Mouse (Mus musculus) myocyte (in vitro differentiated cells): ENCODE data around the gene Arhgef38. TPM values are rescaled to one million over a fixed set of nuclear protein-coding genes. Genes with fewer than 3 reads are reported as not detected.

Experiments used
- H3K27me3 ChIP-seq: one replicate; pipeline ENCODE4 v1.6.1; 2011; ENCODE audit not compliant: control insufficient read depth, insufficient read depth, insufficient read length
- H3K36me3 ChIP-seq: one replicate; pipeline ENCODE4 v1.6.1; 2011; ENCODE audit not compliant: control insufficient read depth, insufficient read depth
- H3K4me2 ChIP-seq: one replicate; pipeline ENCODE4 v1.6.1; 2011; ENCODE audit warnings: low read depth, control low read depth
- H3K4me3 ChIP-seq: one replicate; pipeline ENCODE4 v1.5.1; 2011; ENCODE audit warnings: mild to moderate bottlenecking, control low read depth, moderate library complexity
- H3K79me2 ChIP-seq: one replicate; pipeline ENCODE4 v1.6.1; 2011; ENCODE audit not compliant: control insufficient read depth, insufficient read depth
- H3ac ChIP-seq: one replicate; pipeline ENCODE4 v1.6.1; 2011; ENCODE audit not compliant: control insufficient read depth, insufficient read length
- CEBPB ChIP-seq: IDR thresholded peaks from 2 replicates; pipeline ENCODE4 v1.6.1; 2011; ENCODE audit warnings: mild to moderate bottlenecking, moderate library complexity; ENCODE audit not compliant: poor library complexity, insufficient read depth, severe bottlenecking
- E2F4 ChIP-seq: IDR thresholded peaks from one replicate; pipeline ENCODE4 v1.6.1; 2011; ENCODE audit warnings: mild to moderate bottlenecking, control low read depth, moderate library complexity; ENCODE audit not compliant: insufficient read depth
- MAX ChIP-seq: IDR thresholded peaks from one replicate; pipeline ENCODE4 v1.6.1; 2011; ENCODE audit warnings: low read depth, mild to moderate bottlenecking, control low read depth
- MYOD1 ChIP-seq, 3 experiments: IDR thresholded peaks; one replicate each; pipeline ENCODE4 v1.6.1; 2011; ENCODE audit warnings: control low read depth in 2 of 3, low read depth in 2 of 3, mild to moderate bottlenecking in 2 of 3, moderate library complexity in 1 of 3; ENCODE audit not compliant: insufficient read length in 2 of 3, control insufficient read depth in 1 of 3
- MYOG ChIP-seq, 3 experiments: IDR thresholded peaks; one replicate each; pipeline ENCODE4 v1.6.1; 2011; ENCODE audit warnings: control low read depth in 2 of 3, low read depth in 2 of 3, mild to moderate bottlenecking in 2 of 3; ENCODE audit not compliant: insufficient read length in 2 of 3, control insufficient read depth in 1 of 3, insufficient read depth in 1 of 3
- POLR2A ChIP-seq: IDR thresholded peaks from one replicate; pipeline ENCODE4 v1.6.1; 2011; ENCODE audit warnings: low read depth, mild to moderate bottlenecking, control low read depth, moderate library complexity; ENCODE audit not compliant: insufficient read length
- POLR2AphosphoS2 ChIP-seq: IDR thresholded peaks from one replicate; pipeline ENCODE4 v1.6.1; 2011; ENCODE audit warnings: low read depth, control low read depth; ENCODE audit not compliant: insufficient read length
- REST ChIP-seq: IDR thresholded peaks from one replicate; pipeline ENCODE4 v1.6.1; 2011; ENCODE audit warnings: mild to moderate bottlenecking, control low read depth, moderate library complexity; ENCODE audit not compliant: insufficient read depth, insufficient read length
- SRF ChIP-seq: IDR thresholded peaks from one replicate; pipeline ENCODE4 v1.6.1; 2011; ENCODE audit warnings: low read depth; ENCODE audit not compliant: control insufficient read depth, insufficient read length
- TCF12 ChIP-seq: IDR thresholded peaks from one replicate; pipeline ENCODE4 v1.6.1; 2011; ENCODE audit warnings: mild to moderate bottlenecking, control low read depth; ENCODE audit not compliant: poor library complexity, insufficient read depth, severe bottlenecking
- TCF3 ChIP-seq: IDR thresholded peaks from one replicate; pipeline ENCODE4 v1.6.1; 2011; ENCODE audit warnings: low read depth, control low read depth; ENCODE audit not compliant: insufficient read length
- USF1 ChIP-seq: IDR thresholded peaks from one replicate; pipeline ENCODE4 v1.6.1; 2011; ENCODE audit warnings: low read depth, mild to moderate bottlenecking, control low read depth, moderate library complexity
- polyA plus RNA-seq: library from polyadenylated mRNA; unstranded; fragments of >200 nt; fragmentation: generic; extraction: Trizol; gene quantifications from one replicate; pipeline ENCODE4 v1.2.1, GENCODE M21; 2012; ENCODE audit warnings: missing spikeins

Gene Arhgef38
- polyA plus RNA-seq, 1 experiment = not detected

- TF ChIP-seq REST (no peak), E2F4 (no peak), MAX (no peak), TCF3 (no peak), POLR2AphosphoS2 (no peak), MYOD1 (IDR thresholded peaks at IDR 0.05; ENCODE audit: control insufficient read depth in 1 of 3, insufficient read length in 2 of 3, low read depth in 2 of 3) (no peak), TCF12 (no peak), MYOG (IDR thresholded peaks at IDR 0.05; ENCODE audit: control insufficient read depth in 1 of 3, insufficient read depth in 1 of 3, insufficient read length in 2 of 3, low read depth in 2 of 3) (no peak), SRF (no peak), USF1 (no peak), POLR2A (no peak), CEBPB (no peak)
- H3K4me3 ChIP-seq = peak overlapping the region; percentile 61
Measured at GRCm38 (mm10) chr3:133092936-133093335, 141.8 kb downstream of the Arhgef38 start.

GRCm38 (mm10) chr3:133092274-133092853, 142.4 kb downstream of the Arhgef38 start:
- peaks cover 12% of the 10 kb centered on the region for H3K36me3 ChIP-seq
- H3K79me2 ChIP-seq = peaks cover 64% of the 10 kb centered on the region
- H3K27me3 ChIP-seq = no peaks in the 10 kb centered on the region
- H3ac ChIP-seq = peak overlapping the region; percentile 65
- TF ChIP-seq POLR2AphosphoS2 (no peak), MAX (no peak), SRF (no peak), CEBPB (no peak), MYOD1 (IDR thresholded peaks at IDR 0.05; ENCODE audit: control insufficient read depth in 1 of 3, insufficient read length in 2 of 3, low read depth in 2 of 3) (no peak), TCF3 (no peak), MYOG (IDR thresholded peaks at IDR 0.05; ENCODE audit: control insufficient read depth in 1 of 3, insufficient read depth in 1 of 3, insufficient read length in 2 of 3, low read depth in 2 of 3) (no peak), POLR2A (no peak)
- peak overlapping the region; percentile 61 for H3K4me3 ChIP-seq
- H3K4me2 ChIP-seq = peak overlapping the region; percentile 82

More at GRCm38 (mm10) chr3:133092936-133093335, 141.8 kb downstream of the Arhgef38 start:
- no peaks in the 10 kb centered on the region for H3K27me3 ChIP-seq
- peak overlapping the region; percentile 82 for H3K4me2 ChIP-seq
- peaks cover 18% of the 10 kb centered on the region for H3K36me3 ChIP-seq
- H3K79me2 ChIP-seq = peaks cover 60% of the 10 kb centered on the region
- H3ac ChIP-seq = no peak overlapping the region

DNA sequence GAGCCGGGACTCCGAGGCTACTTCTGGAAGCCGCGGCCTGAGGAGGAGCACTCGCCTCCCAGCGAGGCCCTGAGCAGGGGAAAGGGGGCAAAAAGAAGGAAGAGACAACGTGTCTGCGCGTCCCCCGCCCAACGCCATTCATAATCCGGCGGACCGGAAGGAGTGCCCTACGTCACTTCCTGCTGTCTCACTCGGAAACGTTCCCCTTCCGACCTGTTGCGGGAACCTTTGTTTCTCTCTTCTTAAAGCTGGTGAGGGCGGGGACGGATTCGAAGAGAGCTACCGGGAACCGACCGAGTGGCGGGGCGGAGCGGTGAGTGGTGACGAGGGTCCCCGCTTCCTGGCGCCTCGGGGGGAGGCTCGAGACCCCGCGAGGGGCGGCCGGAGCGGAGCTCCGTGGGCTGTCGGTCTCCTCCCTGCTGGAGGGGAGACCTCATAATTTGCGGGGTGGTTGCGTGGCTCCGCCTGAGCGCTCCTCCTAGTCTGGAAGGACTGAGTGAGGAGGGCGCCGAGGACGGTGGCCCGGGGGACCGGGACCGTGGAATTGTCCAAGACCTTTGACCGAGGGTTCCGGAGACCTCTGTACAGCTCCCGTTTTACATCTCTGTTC, 143.0 kb downstream of the Arhgef38 start, which contains the start of the genes Ints12 and Gstcd:
Gene Ints12 (plus strand): TSS at position 177 of the 610 bp plus-strand sequence.
Gene Gstcd (minus strand): TSS at position 370 of the 610 bp plus-strand sequence.
- peak within 1 kb of the TSS; percentile 65 for H3ac ChIP-seq
- H3K27me3 ChIP-seq = no peaks in the 10 kb centered on the region
- peaks cover 70% of the 10 kb centered on the region for H3K79me2 ChIP-seq
- peaks cover 7% of the 10 kb centered on the region for H3K36me3 ChIP-seq
- H3K4me2 ChIP-seq = peak within 1 kb of the TSS; percentile 90
- H3K4me3 ChIP-seq = peak within 1 kb of the TSS; percentile 61
- TF ChIP-seq POLR2A (peak; percentile 93), TCF12 (no peak), REST (no peak), MYOG (IDR thresholded peaks at IDR 0.05; ENCODE audit: control insufficient read depth in 1 of 3, insufficient read depth in 1 of 3, insufficient read length in 2 of 3, low read depth in 2 of 3) (no peak), POLR2AphosphoS2 (peak; percentile 93), CEBPB (no peak), E2F4 (peak; percentile 74), MAX (peak; percentile 61), MYOD1 (IDR thresholded peaks at IDR 0.05; ENCODE audit: control insufficient read depth in 1 of 3, insufficient read length in 2 of 3, low read depth in 2 of 3) (no peak), TCF3 (no peak), SRF (no peak), USF1 (no peak)

- TF ChIP-seq POLR2A (no peak), TCF12 (no peak), CEBPB (no peak), E2F4 (no peak), MAX (no peak), TCF3 (no peak), MYOG (IDR thresholded peaks at IDR 0.05; ENCODE audit: control insufficient read depth in 1 of 3, insufficient read depth in 1 of 3, insufficient read length in 2 of 3, low read depth in 2 of 3) (no peak), MYOD1 (IDR thresholded peaks at IDR 0.05; ENCODE audit: control insufficient read depth in 1 of 3, insufficient read length in 2 of 3, low read depth in 2 of 3) (no peak), USF1 (no peak), SRF (no peak), REST (no peak), POLR2AphosphoS2 (no peak)
- peaks cover 70% of the 10 kb centered on the region for H3K79me2 ChIP-seq
- H3K27me3 ChIP-seq = no peaks in the 10 kb centered on the region
- peak overlapping the region; percentile 90 for H3K4me2 ChIP-seq
- peaks cover 2% of the 10 kb centered on the region for H3K36me3 ChIP-seq
- peak overlapping the region; percentile 61 for H3K4me3 ChIP-seq
- H3ac ChIP-seq = peak overlapping the region; percentile 65
Measured at GRCm38 (mm10) chr3:133091121-133091663, 143.6 kb downstream of the Arhgef38 start.
